In genomic region chr14:61650291-61650960, GRCm38 (mm10) we compare ENCODE assay signal across 8 mouse cellular contexts. TPM values are rescaled to one million over a fixed set of nuclear protein-coding genes. Genes with fewer than 3 reads are reported as not detected.
DNase-seq lines count a peak whose midpoint lies in the region; ATAC-seq and TF ChIP-seq lines count a peak whose summit lies in the region.

No protein-coding gene starts in this region.

- H3K9ac ChIP-seq in heart, adult 2 months (ENCODE audit: low read depth, low read length), result no peak overlapping the region; the same call in 1 of the 2 replicates
- no peak overlapping the region for H3K9ac ChIP-seq in embryonic facial prominence, embryonic 14.5 days (ENCODE audit: low read depth, low read length)
- no peak overlapping the region for H3K9ac ChIP-seq in midbrain, embryonic 13.5 days (replicated peaks)

- DNase-seq in heart, adult 2 months, result no peak
- no peak for DNase-seq in heart, embryonic 10.5 days (ENCODE audit: low spot score)
- DNase-seq in 3134 (ENCODE audit: extremely low read depth, insufficient read length, low spot score) (peak; percentile 7), MN1 (ENCODE audit: low spot score) (peak; percentile 71)
- DNase-seq in embryonic facial prominence, embryonic 14.5 days (ENCODE audit: low spot score), result peak; percentile 51
- DNase-seq in layer of hippocampus, postnatal 10 days (ENCODE audit: low spot score in 2 of 2), result peak; percentile 60 to 67

- H3K27ac ChIP-seq in heart, adult 2 months, result peak overlapping the region; percentile 29
- no peak overlapping the region for H3K27ac ChIP-seq in heart, embryonic 10.5 days
- no peak overlapping the region; the same call in 1 of the 2 replicates for H3K27ac ChIP-seq in embryonic facial prominence, embryonic 14.5 days (replicated peaks; ENCODE audit: low read depth, low read length)
- no peak overlapping the region for H3K27ac ChIP-seq in midbrain, embryonic 13.5 days

- H3K36me3 ChIP-seq in heart, adult 2 months (ENCODE audit: control insufficient read depth, insufficient read depth, low read length), result peaks cover 15% of the 10 kb centered on the region
- H3K36me3 ChIP-seq in heart, embryonic 10.5 days, result no peaks in the 10 kb centered on the region
- no peaks in the 10 kb centered on the region for H3K36me3 ChIP-seq in embryonic facial prominence, embryonic 14.5 days (ENCODE audit: control insufficient read depth, insufficient read depth, low read length)
- H3K36me3 ChIP-seq in midbrain, embryonic 13.5 days, result no peaks in the 10 kb centered on the region

- no peaks in the 10 kb centered on the region for H3K79me2 ChIP-seq in heart, adult 2 months (replicated peaks; ENCODE audit: control insufficient read depth, insufficient read depth, low read length)

- H3K9me3 ChIP-seq in heart, embryonic 10.5 days, result no peaks in the 10 kb centered on the region
- H3K9me3 ChIP-seq in embryonic facial prominence, embryonic 14.5 days (ENCODE audit: control insufficient read depth, low read length), result no peaks in the 10 kb centered on the region
- H3K9me3 ChIP-seq in midbrain, embryonic 13.5 days, result no peaks in the 10 kb centered on the region

- WGBS in heart, adult 2 months, result 28% methylated on average over 9 of the region's 9 CpGs
- 37% methylated on average over 9 of the region's 9 CpGs for WGBS in heart, embryonic 10.5 days
- WGBS in embryonic facial prominence, embryonic 14.5 days, result 39% methylated on average over 9 of the region's 9 CpGs
- WGBS in midbrain, embryonic 13.5 days, result 43% methylated on average over 9 of the region's 9 CpGs

- H3K4me2 ChIP-seq in embryonic facial prominence, embryonic 14.5 days (ENCODE audit: low read depth, low read length), result no peak overlapping the region
- no peak overlapping the region for H3K4me2 ChIP-seq in midbrain, embryonic 13.5 days (replicated peaks)

- intact Hi-C loops in heart, adult 2 months (cut with DNase I), result loop anchor here (2.0 to 10.0 kb wide), 2 partner anchors 392 to 804 kb away; partner anchors contain the start of gene Gucy1b2

- no peak for TF ChIP-seq EP300 in heart, adult 2 months (IDR thresholded peaks at IDR 0.05; ENCODE audit: insufficient read depth, low read depth, low read length)

- peaks cover 1% of the 10 kb centered on the region for H3K4me1 ChIP-seq in heart, adult 2 months (ENCODE audit: control insufficient read depth, insufficient read depth, low read length)
- peaks cover 4% of the 10 kb centered on the region; the same call in 1 of the 2 replicates for H3K4me1 ChIP-seq in heart, embryonic 10.5 days
- H3K4me1 ChIP-seq in embryonic facial prominence, embryonic 14.5 days (ENCODE audit: control insufficient read depth, insufficient read depth, low read length), result no peaks in the 10 kb centered on the region
- H3K4me1 ChIP-seq in midbrain, embryonic 13.5 days (replicated peaks), result 0 out of 2 replicates have a peak, but pooled peaks cover 5% of the 10 kb centered on the region

- no peaks in the 10 kb centered on the region for H3K27me3 ChIP-seq in heart, adult 2 months (ENCODE audit: control insufficient read depth, insufficient read depth, low read length)
- no peaks in the 10 kb centered on the region for H3K27me3 ChIP-seq in heart, embryonic 10.5 days (ENCODE audit: insufficient read depth, poor library complexity, severe bottlenecking)
- H3K27me3 ChIP-seq in embryonic facial prominence, embryonic 14.5 days (replicated peaks; ENCODE audit: control insufficient read depth, insufficient read depth, low read length), result no peaks in the 10 kb centered on the region
- no peaks in the 10 kb centered on the region for H3K27me3 ChIP-seq in midbrain, embryonic 13.5 days

- TF ChIP-seq POLR2A in heart, adult 2 months (IDR thresholded peaks at IDR 0.05; ENCODE audit: insufficient read depth, low read depth, low read length), result no peak

- no peak for ATAC-seq in embryonic facial prominence, embryonic 14.5 days (ENCODE audit: low read depth)
- ATAC-seq in megakaryocyte progenitor cell, adult 5-6 weeks (replicated peaks; ENCODE audit: poor library complexity), result 0 out of 2 replicates have a peak, but pooled peaks have one; percentile 13
- no peak for ATAC-seq in midbrain, embryonic 13.5 days

- peak; percentile 82 for TF ChIP-seq CTCF in heart, adult 2 months (IDR thresholded peaks at IDR 0.05)

- no peak overlapping the region for H3K4me3 ChIP-seq in heart, adult 2 months
- no peak overlapping the region for H3K4me3 ChIP-seq in heart, embryonic 10.5 days
- no peak overlapping the region for H3K4me3 ChIP-seq in embryonic facial prominence, embryonic 14.5 days (ENCODE audit: low read depth, low read length)
- no peak overlapping the region for H3K4me3 ChIP-seq in midbrain, embryonic 13.5 days (replicated peaks)

RNA-seq across cellular contexts. Expression of gene Kcnrg, which starts 43.2 kb away (rescaled TPM):
- under 1 TPM in 1 of 2 experiments, not detected in 1; 0.13 TPM for total RNA-seq in heart, adult 2 months (2021)
- polyA plus RNA-seq in heart, adult 2 months (2012; rRNA removed), result 0.09 and 0.51 TPM in 2 replicates
- polyA plus RNA-seq in heart, embryonic 10.5 days (2016; fragmentation: Nextera tagmentation; extraction: Ambion mirVana), result 0.23 and 0.39 TPM in 2 replicates
- polyA plus RNA-seq in embryonic facial prominence, embryonic 14.5 days (2014; fragmentation: Nextera tagmentation; extraction: Ambion mirVana), result 0.85 and 1.2 TPM in 2 replicates
- 1 to 10 TPM; 1.4 to 1.5 TPM for total RNA-seq in layer of hippocampus, postnatal 10 days (2021)
- total RNA-seq in megakaryocyte progenitor cell, adult 5-6 weeks (2015), result 0.39 and 2.0 TPM in 2 replicates
- total RNA-seq in megakaryocyte progenitor cell, adult 5-6 weeks (2017), result 0.04 and 0.68 TPM in 2 replicates
- 3.2 and 3.4 TPM in 2 replicates for polyA plus RNA-seq in midbrain, embryonic 13.5 days (2015; fragmentation: Nextera tagmentation; extraction: Ambion mirVana)

RNA-seq across cellular contexts. Expression of gene Trim13, which starts 52.4 kb away (rescaled TPM):
- total RNA-seq in heart, adult 2 months (2021), result 1 to 10 TPM; 6.6 to 7.5 TPM
- polyA plus RNA-seq in heart, adult 2 months (2012; rRNA removed), result 4.8 and 11.0 TPM in 2 replicates
- 9.0 and 13.2 TPM in 2 replicates for polyA plus RNA-seq in heart, embryonic 10.5 days (2016; fragmentation: Nextera tagmentation; extraction: Ambion mirVana)
- 22.3 and 23.9 TPM in 2 replicates for polyA plus RNA-seq in embryonic facial prominence, embryonic 14.5 days (2014; fragmentation: Nextera tagmentation; extraction: Ambion mirVana)
- 10 to 100 TPM; 14.5 to 18.6 TPM for total RNA-seq in layer of hippocampus, postnatal 10 days (2021)
- total RNA-seq in megakaryocyte progenitor cell, adult 5-6 weeks (2015), result 12.7 and 14.0 TPM in 2 replicates
- 13.0 and 14.2 TPM in 2 replicates for total RNA-seq in megakaryocyte progenitor cell, adult 5-6 weeks (2017)
- polyA plus RNA-seq in midbrain, embryonic 13.5 days (2015; fragmentation: Nextera tagmentation; extraction: Ambion mirVana), result 48.4 and 54.0 TPM in 2 replicates

Comparison
In these comparisons a context has a peak if more than half of its experiments do, and no peak if none do; other contexts are left out.
1. DNase-seq: peak in 3134 (single experiment), MN1 (single experiment), embryonic facial prominence, embryonic 14.5 days (single experiment) and layer of hippocampus, postnatal 10 days (2 of 2); none in heart, adult 2 months (0 of 2) and heart, embryonic 10.5 days (single experiment).